Mouse (Mus musculus) macrophage (primary cell): Measurements from ENCODE around the gene Slc46a3. TPM values are rescaled to one million over a fixed set of nuclear protein-coding genes. Genes with fewer than 3 reads are reported as not detected.

ENCODE experiments used
- H3K27ac ChIP-seq: fragments of 350-480 bp; formaldehyde crosslinking; 2 replicates; pipeline ENCODE4 v1.9.0; 2021
- H3K36me3 ChIP-seq: fragments of 350-480 bp; formaldehyde crosslinking; 2 replicates; pipeline ENCODE4 v1.9.0; 2021; ENCODE audit errors: inconsistent target
- H3K4me3 ChIP-seq: fragments of 350-480 bp; formaldehyde crosslinking; 2 replicates; pipeline ENCODE4 v1.9.0; 2021; ENCODE audit errors: inconsistent target
- H3K79me2 ChIP-seq: fragments of 350-480 bp; formaldehyde crosslinking; 2 replicates; pipeline ENCODE4 v1.9.0; 2021; ENCODE audit errors: inconsistent target
- WGBS: methylation state at CpG from one replicate; pipeline ENCODE4 v1.1.7; 2026; ENCODE audit warnings: inconsistent platforms; ENCODE audit not compliant: missing documents; 5-methylcytosine and 5-hydroxymethylcytosine counted together
- polyA plus RNA-seq: library from polyadenylated mRNA; stranded (reverse); fragments of 250-400 nt; gene quantifications from 3 replicates; pipeline ENCODE4 v1.2.4, GENCODE M21; 2018; ENCODE audit warnings: inconsistent platforms

Slc46a3 gene
- polyA plus RNA-seq, 1 experiment from 2014 or later: 102 TPM

- no peak overlapping the region for H3K4me3 ChIP-seq
- H3K27ac ChIP-seq: no peak overlapping the region
- 95% methylated on average over 6 of the region's 6 CpGs for WGBS
- H3K36me3 ChIP-seq: peaks cover 90% of the 10 kb centered on the region
- H3K79me2 ChIP-seq: peaks cover 29% of the 10 kb centered on the region; the same call in 1 of the 2 replicates
Observed at GRCm38 (mm10) chr5:147877520-147877919, 17.1 kb downstream of the Slc46a3 start.

GRCm38 (mm10) chr5:147875210-147875609 is 19.4 kb downstream of the Slc46a3 start:
- WGBS: 87% methylated on average over 8 of the region's 8 CpGs
- peaks cover 69% of the 10 kb centered on the region for H3K36me3 ChIP-seq

GRCm38 (mm10) chr5:147874491-147875065 is 20.0 kb downstream of the Slc46a3 start:
- 65% methylated on average over 18 of the region's 18 CpGs for WGBS
- H3K79me2 ChIP-seq: peaks cover 38% of the 10 kb centered on the region
- no peak overlapping the region for H3K4me3 ChIP-seq
- peaks cover 63% of the 10 kb centered on the region for H3K36me3 ChIP-seq
- no peak overlapping the region for H3K27ac ChIP-seq

More at GRCm38 (mm10) chr5:147875210-147875609, 19.4 kb downstream of the Slc46a3 start:
- peaks cover 38% of the 10 kb centered on the region for H3K79me2 ChIP-seq
- no peak overlapping the region for H3K27ac ChIP-seq
- no peak overlapping the region for H3K4me3 ChIP-seq

- peaks cover 72% of the 10 kb centered on the region for H3K79me2 ChIP-seq
- peak overlapping the region; percentile 64 for H3K27ac ChIP-seq
- no peak overlapping the region for H3K4me3 ChIP-seq
- peaks cover 46% of the 10 kb centered on the region for H3K36me3 ChIP-seq
- 14% methylated on average over 15 of the region's 15 CpGs for WGBS
Observed at GRCm38 (mm10) chr5:147871091-147871820, 23.4 kb downstream of the Slc46a3 start.

- 73% methylated on average over 1 of the region's 1 CpGs for WGBS
- H3K27ac ChIP-seq: peak overlapping the region; percentile 64
Observed at GRCm38 (mm10) chr5:147870296-147870695, 24.3 kb downstream of the Slc46a3 start.

GRCm38 (mm10) chr5:147869568-147869967 is 25.0 kb downstream of the Slc46a3 start:
- Histone ChIP-seq H3K27ac (no peak overlapping the region), H3K79me2 (peaks cover 77% of the 10 kb centered on the region), H3K4me3 (no peak overlapping the region), H3K36me3 (peaks cover 37% of the 10 kb centered on the region)
- WGBS: 81% methylated on average over 6 of the region's 6 CpGs

More at GRCm38 (mm10) chr5:147870296-147870695, 24.3 kb downstream of the Slc46a3 start:
- Histone ChIP-seq H3K36me3 (peaks cover 37% of the 10 kb centered on the region), H3K4me3 (no peak overlapping the region), H3K79me2 (peaks cover 77% of the 10 kb centered on the region)

GRCm38 (mm10) chr5:147868674-147869073 is 25.9 kb downstream of the Slc46a3 start:
- H3K36me3 ChIP-seq: peaks cover 41% of the 10 kb centered on the region
- peaks cover 80% of the 10 kb centered on the region for H3K79me2 ChIP-seq
- H3K4me3 ChIP-seq: no peak overlapping the region
- 89% methylated on average over 4 of the region's 4 CpGs for WGBS
- no peak overlapping the region for H3K27ac ChIP-seq

- WGBS: under 1% methylated on average over 68 of the region's 68 CpGs
- Histone ChIP-seq H3K4me3 (peak within 1 kb of the TSS; percentile 93), H3K79me2 (peaks cover 50% of the 10 kb centered on the region), H3K27ac (peak within 1 kb of the TSS; percentile 80), H3K36me3 (peaks cover 24% of the 10 kb centered on the region)
Observed at GRCm38 (mm10) chr5:147860449-147861261, 34.0 kb downstream of the Slc46a3 start, which contains the start of gene Pomp. Gene Pomp, plus strand, starts transcription at chr5:147860461.

- H3K36me3 ChIP-seq: peaks cover 24% of the 10 kb centered on the region
- H3K27ac ChIP-seq: peak overlapping the region; percentile 65
- 5% methylated on average over 18 of the region's 18 CpGs for WGBS
- peaks cover 44% of the 10 kb centered on the region for H3K79me2 ChIP-seq
- H3K4me3 ChIP-seq: peak overlapping the region; percentile 93
Observed at GRCm38 (mm10) chr5:147860076-147860448, 34.6 kb downstream of the Slc46a3 start.

GRCm38 (mm10) chr5:147850194-147850593 is 44.4 kb downstream of the Slc46a3 start:
- H3K4me3 ChIP-seq: no peak overlapping the region
- H3K36me3 ChIP-seq: no peaks in the 10 kb centered on the region
- 67% methylated on average over 7 of the region's 7 CpGs for WGBS
- no peaks in the 10 kb centered on the region for H3K79me2 ChIP-seq
- H3K27ac ChIP-seq: no peak overlapping the region

- H3K4me3 ChIP-seq: no peak overlapping the region
- H3K79me2 ChIP-seq: no peaks in the 10 kb centered on the region
- no peaks in the 10 kb centered on the region for H3K36me3 ChIP-seq
- H3K27ac ChIP-seq: no peak overlapping the region
- 23% methylated on average over 16 of the region's 16 CpGs for WGBS
Observed at GRCm38 (mm10) chr5:147848164-147848863, 46.3 kb downstream of the Slc46a3 start.

- Histone ChIP-seq H3K79me2 (no peaks in the 10 kb centered on the region), H3K36me3 (no peaks in the 10 kb centered on the region), H3K27ac (no peak overlapping the region), H3K4me3 (no peak overlapping the region)
- WGBS: 88% methylated on average over 4 of the region's 5 CpGs
Observed at GRCm38 (mm10) chr5:147847361-147847760, 47.3 kb downstream of the Slc46a3 start.

GRCm38 (mm10) chr5:147845319-147845718 is 49.3 kb downstream of the Slc46a3 start:
- WGBS: 36% methylated on average over 3 of the region's 3 CpGs
- Histone ChIP-seq H3K27ac (no peak overlapping the region), H3K36me3 (no peaks in the 10 kb centered on the region), H3K4me3 (no peak overlapping the region), H3K79me2 (no peaks in the 10 kb centered on the region)

GRCm38 (mm10) chr5:147843340-147843739 is 51.3 kb downstream of the Slc46a3 start:
- Histone ChIP-seq H3K27ac (no peak overlapping the region), H3K36me3 (no peaks in the 10 kb centered on the region), H3K79me2 (no peaks in the 10 kb centered on the region), H3K4me3 (no peak overlapping the region)
- WGBS: 77% methylated on average over 6 of the region's 7 CpGs
